Mouse (Mus musculus) left cerebral cortex, postnatal 4 days (tissue): Measurements from ENCODE around the gene Aak1. TPM values are rescaled to one million over a fixed set of nuclear protein-coding genes. Genes with fewer than 3 reads are reported as not detected.
"Not testable (repeated sequence)": the region's sequence is repeated elsewhere in the genome, so short reads cannot be mapped to it uniquely, and the experiment has no call there.

Experiments used
- DNase-seq: peaks from one replicate; pipeline ENCODE4 v3.0.0-alpha.2; 2022
- intact Hi-C: fragments of 180-260 bp; cut with DNase I; formaldehyde crosslinking; loops from one replicate; pipeline ENCODE4 v1.15.1; 2025
- total RNA-seq, 2 experiments: library from RNA; stranded (reverse); gene quantifications; 2 replicates each; pipeline ENCODE4 v1.2.3; 2021

The Aak1 gene
- total RNA-seq, 2 experiments from 2014 or later: 165 to 166 TPM

- DNase-seq: no peak
- intact Hi-C loops: no loop called here
These were observed 196.2 kb downstream of the Aak1 start for GRCm38 (mm10) chr6:87045507-87045906.

- DNase-seq, intact Hi-C loops: not testable (repeated sequence)
These were observed 199.4 kb downstream of the Aak1 start for GRCm38 (mm10) chr6:87048712-87049111.

GRCm38 (mm10) chr6:87051886-87052425, 202.6 kb downstream of the Aak1 start:
- no peak for DNase-seq
- intact Hi-C loops: no loop called here

Other genes starting within 250 kb of the Aak1 start
- gene Asprv1, start 221.4 kb upstream of the Aak1 start, total RNA-seq: 1 to 10 TPM; 1.1 to 1.7 TPM
- 10 to 100 TPM; 12.4 to 13.3 TPM for gene Mxd1, start 180.4 kb upstream of the Aak1 start, total RNA-seq
- gene Snrnp27, start 165.0 kb upstream of the Aak1 start, total RNA-seq: 10 to 100 TPM; 53.6 to 57.9 TPM
- 10 to 100 TPM; 36.3 to 39.7 TPM for gene Gmcl1, start 116.1 kb upstream of the Aak1 start, total RNA-seq
- gene Anxa4, start 55.9 kb upstream of the Aak1 start, total RNA-seq: 1 to 10 TPM; 3.1 to 4.5 TPM
- 10 to 100 TPM; 61.7 to 61.8 TPM for gene Nfu1, start 159.7 kb downstream of the Aak1 start, total RNA-seq
- gene Gfpt1, start 193.3 kb downstream of the Aak1 start, total RNA-seq: 10 to 100 TPM; 89.1 to 91.0 TPM